Mouse (Mus musculus) liver, postnatal 0 days (tissue): ENCODE data around the gene 1110012L19Rik. TPM values are rescaled to one million over a fixed set of nuclear protein-coding genes. Genes with fewer than 3 reads are reported as not detected.
A peak's percentile ranks its signal among the peaks of the same experiment; 100 is the strongest.
"Not testable (repeated sequence)": the region's sequence is repeated elsewhere in the genome, so short reads cannot be mapped to it uniquely, and the experiment has no call there.

Source experiments
- ATAC-seq: fragments of 200-750 bp; cut with Nextera tagmentation; 2 replicates; pipeline ENCODE4 v1.8.0; 2017; ENCODE audit warnings: mild to moderate bottlenecking, moderate library complexity
- DNase-seq: peaks from one replicate; pipeline ENCODE4 v3.0.0-alpha.2; 2016
- H3K27ac ChIP-seq: fragments of 300-500 bp; sonication (generic); 2 replicates; pipeline ENCODE4 v1.5.1; 2014; ENCODE audit warnings: antibody characterized with exemption, moderate library complexity, mild to moderate bottlenecking, low read depth
- H3K27me3 ChIP-seq: fragments of 300-500 bp; sonication (generic); 2 replicates; pipeline ENCODE4 v1.6.1; 2014; ENCODE audit warnings: low read length, control low read depth, mixed read lengths; ENCODE audit not compliant: insufficient read depth
- H3K36me3 ChIP-seq: fragments of 300-500 bp; sonication (generic); replicated peaks from 2 replicates; pipeline ENCODE4 v1.6.1; 2014; ENCODE audit warnings: mild to moderate bottlenecking, control low read depth, low read length, moderate library complexity, mixed read lengths; ENCODE audit not compliant: insufficient read depth
- H3K4me1 ChIP-seq: fragments of 300-500 bp; sonication (generic); 2 replicates; pipeline ENCODE4 v1.6.1; 2014; ENCODE audit warnings: antibody characterized with exemption, mild to moderate bottlenecking, control low read depth; ENCODE audit not compliant: insufficient read depth
- H3K4me2 ChIP-seq: fragments of 300-500 bp; sonication (generic); 2 replicates; pipeline ENCODE4 v1.6.1; 2014; ENCODE audit warnings: low read depth, mild to moderate bottlenecking, low read length, moderate library complexity, mixed read lengths
- H3K4me3 ChIP-seq: fragments of 300-500 bp; sonication (generic); 2 replicates; pipeline ENCODE4 v1.5.1; 2014; ENCODE audit warnings: low read depth, low read length
- H3K9ac ChIP-seq: fragments of 300-500 bp; sonication (generic); replicated peaks from 2 replicates; pipeline ENCODE4 v1.6.1; 2014; ENCODE audit warnings: mild to moderate bottlenecking, moderate library complexity
- H3K9me3 ChIP-seq: fragments of 300-500 bp; sonication (generic); 2 replicates; pipeline ENCODE4 v1.6.1; 2016; ENCODE audit warnings: mild to moderate bottlenecking, control low read depth, low read length, mixed read lengths
- CTCF ChIP-seq: sonication (generic); IDR thresholded peaks from 2 replicates; pipeline ENCODE4 v1.5.1; 2016; ENCODE audit warnings: antibody characterized with exemption, low read depth
- EP300 ChIP-seq: IDR thresholded peaks from 2 replicates; pipeline ENCODE4 v1.6.1; 2016; ENCODE audit warnings: antibody characterized with exemption, low read depth, mild to moderate bottlenecking
- WGBS: fragments of 180-500 bp; shearing (Covaris S2); extraction: QIAGEN DNeasy Blood & Tissue Kit; methylation state at CpG from one replicate; pipeline ENCODE4 v1.1.7; 2014; ENCODE audit not compliant: insufficient replicate concordance; 5-methylcytosine and 5-hydroxymethylcytosine counted together
- polyA plus RNA-seq: library from polyadenylated mRNA; unstranded; fragments of >200 nt; fragmentation: Nextera tagmentation; extraction: Ambion mirVana; gene quantifications from 2 replicates; pipeline ENCODE4 v1.2.1, GENCODE M21; 2015

1110012L19Rik gene
- polyA plus RNA-seq, 1 experiment from 2014 or later, result 10.4 TPM

DNA sequence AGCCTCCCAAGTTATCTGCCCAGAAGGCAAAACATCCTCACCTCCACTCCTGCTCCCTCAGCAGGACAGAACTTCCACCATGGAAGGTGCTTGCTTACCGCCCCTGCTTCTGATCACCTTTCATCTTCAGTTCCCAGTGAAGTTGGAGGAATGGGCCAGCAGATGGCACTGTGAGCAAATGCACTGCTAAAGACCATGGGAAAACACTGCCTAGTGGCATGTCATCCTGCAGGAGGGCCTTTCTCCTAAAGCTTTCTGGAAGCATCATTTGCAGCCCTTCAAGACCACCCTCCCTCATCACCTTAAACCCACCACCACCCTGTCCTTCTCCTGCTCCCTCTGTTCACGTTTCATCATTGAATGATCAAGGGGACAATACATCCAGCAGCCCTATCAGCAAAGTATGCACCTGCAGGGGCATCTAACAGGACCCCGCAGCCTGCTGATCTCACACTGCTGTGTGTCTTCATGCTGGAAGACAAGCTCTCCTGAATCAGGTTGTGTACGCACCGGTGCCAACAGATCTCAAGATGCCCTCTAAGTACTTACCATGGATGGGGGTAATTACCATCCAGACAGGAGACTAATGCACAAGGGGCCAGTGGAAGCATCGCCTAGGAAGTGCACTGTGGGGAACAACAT, 11.1 kb upstream of the 1110012L19Rik start:
- H3K27me3 ChIP-seq, ATAC-seq: not testable (repeated sequence)

DNA sequence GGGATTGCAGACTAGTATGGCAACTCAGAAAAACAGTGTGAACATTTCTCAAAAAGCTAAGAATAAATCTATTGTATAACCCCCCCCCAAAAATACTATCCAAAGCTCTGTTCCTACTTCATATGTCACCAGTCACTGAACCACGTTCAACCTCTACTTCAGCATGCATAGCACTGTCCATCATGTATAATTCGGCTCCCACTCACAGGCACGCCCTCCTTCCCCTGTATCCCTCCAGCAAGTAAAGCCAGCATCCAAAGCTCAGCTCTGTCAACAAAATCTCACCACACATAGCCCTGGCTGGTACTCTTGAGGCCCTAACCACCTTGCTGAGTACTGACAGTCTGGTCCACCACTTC, 781 bp upstream of the 1110012L19Rik start:
- no peak for ATAC-seq
- Histone ChIP-seq H3K9me3 (no peaks in the 10 kb centered on the region), H3K4me3 (peak overlapping the region; percentile 57), H3K4me2 (peak overlapping the region; percentile 70), H3K9ac (peak overlapping the region; percentile 38), H3K36me3 (no peaks in the 10 kb centered on the region), H3K27ac (no peak overlapping the region), H3K27me3 (no peaks in the 10 kb centered on the region), H3K4me1 (peaks cover 6% of the 10 kb centered on the region; the same call in 1 of the 2 replicates)
- TF ChIP-seq CTCF (no peak), EP300 (no peak)
- DNase-seq, result no peak
- WGBS, result 46% methylated on average over 3 of the region's 3 CpGs

More for the DNA sequence above, 11.1 kb upstream of the 1110012L19Rik start:
- not testable (repeated sequence) for H3K9me3 ChIP-seq, H3K4me2 ChIP-seq, H3K9ac ChIP-seq, H3K4me3 ChIP-seq, H3K4me1 ChIP-seq, H3K27ac ChIP-seq, H3K36me3 ChIP-seq, DNase-seq
- peak; percentile 35 for TF ChIP-seq CTCF
- 64% methylated on average over 6 of the region's 6 CpGs for WGBS

DNA sequence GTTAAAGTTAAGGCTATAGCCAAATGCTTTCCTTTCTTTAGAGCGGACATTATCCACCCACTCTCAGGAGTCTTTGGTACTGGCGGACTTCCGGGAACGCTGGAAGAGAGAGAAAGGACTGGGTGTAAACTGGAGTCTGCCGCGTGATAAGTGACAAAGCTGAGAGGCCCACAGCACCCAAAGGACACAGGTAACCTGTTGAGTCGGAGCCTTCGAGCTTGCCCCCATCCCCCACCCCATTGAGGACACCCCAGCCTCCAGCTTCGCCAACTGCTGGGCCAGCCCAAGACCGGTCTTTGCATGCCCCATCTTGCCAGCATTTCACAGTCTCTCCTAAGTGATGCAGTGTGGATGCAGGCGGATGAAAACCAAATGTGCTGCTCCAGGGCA, 280 bp downstream of the 1110012L19Rik start:
- no peaks in the 10 kb centered on the region for H3K27me3 ChIP-seq
- H3K4me3 ChIP-seq, result peak overlapping the region; percentile 57
- peak overlapping the region; percentile 72 for H3K27ac ChIP-seq
- H3K36me3 ChIP-seq, result no peaks in the 10 kb centered on the region
- DNase-seq (no peak), ATAC-seq (peak; percentile 48)
- H3K9ac ChIP-seq, result peak overlapping the region; percentile 53
- H3K9me3 ChIP-seq, result no peaks in the 10 kb centered on the region
- 24% methylated on average over 11 of the region's 11 CpGs for WGBS
- H3K4me1 ChIP-seq, result peaks cover 6% of the 10 kb centered on the region; the same call in 1 of the 2 replicates
- peak overlapping the region; percentile 70 for H3K4me2 ChIP-seq
- TF ChIP-seq EP300 (no peak; the same call in 1 of the 2 replicates), CTCF (no peak)

DNA sequence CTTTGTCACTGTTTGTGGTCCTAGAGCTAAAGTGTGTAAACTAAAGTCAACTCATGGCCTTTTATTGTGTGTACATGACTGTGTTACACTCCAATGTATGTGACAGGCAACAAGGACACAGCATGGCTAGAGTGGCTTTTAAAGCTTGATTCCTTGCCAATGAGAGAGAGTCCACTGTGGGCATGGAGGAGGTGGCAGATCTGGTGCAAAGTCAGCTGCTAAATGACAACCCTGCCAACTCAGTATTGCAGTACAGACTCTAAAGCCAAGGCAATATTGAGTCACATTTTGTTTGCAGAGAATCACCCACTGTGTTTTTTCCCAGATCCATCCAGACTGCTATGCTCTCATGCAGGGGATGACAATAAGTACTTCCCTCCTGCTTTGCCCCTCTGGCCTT, 7.0 kb downstream of the 1110012L19Rik start:
- not testable (repeated sequence) for DNase-seq

DNA sequence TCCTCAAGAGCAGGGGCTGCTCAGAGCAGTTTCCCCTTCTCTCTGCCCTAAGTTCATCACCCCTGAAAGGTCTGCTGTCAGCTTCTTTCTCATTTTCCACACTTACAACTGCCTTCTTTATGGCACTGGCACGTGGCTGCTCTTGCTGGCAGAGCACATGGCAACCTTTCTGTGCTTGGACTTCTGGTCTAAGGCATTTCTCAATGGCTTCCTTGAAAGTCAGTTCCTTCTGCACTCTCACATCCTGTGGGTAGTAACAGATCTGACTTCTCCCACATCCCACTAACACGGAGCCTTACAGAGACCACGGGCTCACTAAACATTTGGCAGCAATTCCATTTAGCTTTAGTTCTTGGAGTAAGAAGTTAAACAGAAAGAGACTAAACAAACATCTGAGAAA, 39.8 kb downstream of the 1110012L19Rik start:
- not testable (repeated sequence) for H3K27ac ChIP-seq, H3K4me2 ChIP-seq, H3K9ac ChIP-seq, ATAC-seq, H3K4me1 ChIP-seq, H3K27me3 ChIP-seq, DNase-seq, H3K9me3 ChIP-seq, H3K36me3 ChIP-seq, H3K4me3 ChIP-seq
- WGBS, result 45% methylated on average over 3 of the region's 3 CpGs

More for the DNA sequence above, 7.0 kb downstream of the 1110012L19Rik start:
- H3K4me3 ChIP-seq, H3K27me3 ChIP-seq, H3K4me2 ChIP-seq, H3K36me3 ChIP-seq, H3K27ac ChIP-seq, H3K9ac ChIP-seq, H3K9me3 ChIP-seq, ATAC-seq, H3K4me1 ChIP-seq: not testable (repeated sequence)

Other genes with a start within 250 kb of the 1110012L19Rik start
- 0.65 and 0.81 TPM in 2 replicates for gene Ids, start 20.8 kb upstream of the 1110012L19Rik start, polyA plus RNA-seq
- 11.7 and 12.0 TPM in 2 replicates for gene Tmem185a, start 91.3 kb downstream of the 1110012L19Rik start, polyA plus RNA-seq